Mouse (Mus musculus): ENCODE results near the gene Rb1.

The Rb1 gene

GRCm38 (mm10) chr14:73334926-73335805 is 9.5 kb upstream of the Rb1 start:
- in situ Hi-C loops (cut with MboI) = no loop called here

- in situ Hi-C loops (cut with MboI) = no loop called here
Measured at GRCm38 (mm10) chr14:73333880-73334279, 8.3 kb upstream of the Rb1 start.

- in situ Hi-C loops (cut with MboI) = no loop called here
Measured at GRCm38 (mm10) chr14:73331386-73331785, 5.8 kb upstream of the Rb1 start.

- in situ Hi-C loops (cut with MboI) = no loop called here
Measured at GRCm38 (mm10) chr14:73329871-73330270, 4.2 kb upstream of the Rb1 start.

GRCm38 (mm10) chr14:73326511-73326910 is 889 bp upstream of the Rb1 start:
- in situ Hi-C loops (cut with MboI) = no loop called here

- in situ Hi-C loops (cut with MboI) = no loop called here
Measured at GRCm38 (mm10) chr14:73324634-73325455, 777 bp downstream of the Rb1 start.

- in situ Hi-C loops (cut with MboI) = no loop called here
Measured at GRCm38 (mm10) chr14:73323965-73324364, 1.7 kb downstream of the Rb1 start.

GRCm38 (mm10) chr14:73322142-73322541 is 3.5 kb downstream of the Rb1 start:
- in situ Hi-C loops (cut with MboI) = no loop called here

- in situ Hi-C loops (cut with MboI) = no loop called here
Measured at GRCm38 (mm10) chr14:73316933-73317332, 8.7 kb downstream of the Rb1 start.

GRCm38 (mm10) chr14:73313864-73314263 is 11.8 kb downstream of the Rb1 start:
- in situ Hi-C loops (cut with MboI) = no loop called here

GRCm38 (mm10) chr14:73313396-73313795 is 12.2 kb downstream of the Rb1 start:
- in situ Hi-C loops (cut with MboI) = no loop called here

- in situ Hi-C loops (cut with MboI) = no loop called here
Measured at GRCm38 (mm10) chr14:73312909-73313308, 12.7 kb downstream of the Rb1 start.

- in situ Hi-C loops (cut with MboI) = loop anchor here (10.0 kb wide), 1 partner anchor 203 kb away; no protein-coding TSS in a partner anchor
Measured at GRCm38 (mm10) chr14:73307490-73307889, 18.1 kb downstream of the Rb1 start.

GRCm38 (mm10) chr14:73303193-73303592 is 22.4 kb downstream of the Rb1 start:
- in situ Hi-C loops (cut with MboI) = loop anchor here (10.0 kb wide), 1 partner anchor 198 kb away; no protein-coding TSS in a partner anchor

GRCm38 (mm10) chr14:73301856-73302255 is 23.8 kb downstream of the Rb1 start:
- in situ Hi-C loops (cut with MboI) = loop anchor here (10.0 kb wide), 1 partner anchor 197 kb away; no protein-coding TSS in a partner anchor

- in situ Hi-C loops (cut with MboI) = no loop called here
Measured at GRCm38 (mm10) chr14:73295512-73295911, 30.1 kb downstream of the Rb1 start.

- in situ Hi-C loops (cut with MboI) = no loop called here
Measured at GRCm38 (mm10) chr14:73293616-73294015, 32.0 kb downstream of the Rb1 start.

GRCm38 (mm10) chr14:73292434-73292833 is 33.2 kb downstream of the Rb1 start:
- in situ Hi-C loops (cut with MboI) = no loop called here

- in situ Hi-C loops (cut with MboI) = no loop called here
Measured at GRCm38 (mm10) chr14:73289915-73290314, 35.7 kb downstream of the Rb1 start.

- in situ Hi-C loops (cut with MboI) = no loop called here
Measured at GRCm38 (mm10) chr14:73280996-73281395, 44.6 kb downstream of the Rb1 start.

- in situ Hi-C loops (cut with MboI) = no loop called here
Measured at GRCm38 (mm10) chr14:73279096-73279495, 46.5 kb downstream of the Rb1 start.

- in situ Hi-C loops (cut with MboI) = no loop called here
Measured at GRCm38 (mm10) chr14:73271807-73272206, 53.8 kb downstream of the Rb1 start.

- in situ Hi-C loops (cut with MboI) = no loop called here
Measured at GRCm38 (mm10) chr14:73266166-73266565, 59.5 kb downstream of the Rb1 start.

All from mature B cell (primary cell).